Mouse (Mus musculus): ENCODE measurements around the gene Adad2. TPM values are rescaled to one million over a fixed set of nuclear protein-coding genes. Genes with fewer than 3 reads are reported as not detected.

The Adad2 gene
- polyA plus RNA-seq, 1 experiment from 2014 or later = 0.08 TPM

- H3K4me1 ChIP-seq = peaks cover 5% of the 10 kb centered on the region
- ATAC-seq (ENCODE audit: insufficient number of reproducible peaks, low FRiP score, low TSS enrichment, low read depth) = no peak
- H3K27me3 ChIP-seq = no peaks in the 10 kb centered on the region
- peak overlapping the region; percentile 36 for H3K4me3 ChIP-seq
- H3K4me2 ChIP-seq = peak overlapping the region; percentile 55
- no peak overlapping the region; the same call in 1 of the 2 replicates for H3K9ac ChIP-seq
- H3K27ac ChIP-seq = no peak overlapping the region
- 16% methylated on average over 23 of the region's 24 CpGs for WGBS
- H3K9me3 ChIP-seq = no peaks in the 10 kb centered on the region
- H3K36me3 ChIP-seq = no peaks in the 10 kb centered on the region
These were observed 26.6 kb upstream of the Adad2 start for GRCm38 (mm10) chr8:119585901-119586300.

GRCm38 (mm10) chr8:119588321-119588720 is 24.2 kb upstream of the Adad2 start:
- 61% methylated on average over 4 of the region's 4 CpGs for WGBS

GRCm38 (mm10) chr8:119588844-119589243 is 23.7 kb upstream of the Adad2 start:
- Histone ChIP-seq H3K9ac (no peak overlapping the region), H3K36me3 (no peaks in the 10 kb centered on the region), H3K27ac (no peak overlapping the region), H3K4me2 (no peak overlapping the region), H3K4me3 (no peak overlapping the region), H3K9me3 (no peaks in the 10 kb centered on the region), H3K27me3 (no peaks in the 10 kb centered on the region), H3K4me1 (peaks cover 5% of the 10 kb centered on the region)
- WGBS = 20% methylated on average over 10 of the region's 10 CpGs
- ATAC-seq (ENCODE audit: insufficient number of reproducible peaks, low FRiP score, low TSS enrichment, low read depth) = no peak

More at GRCm38 (mm10) chr8:119588321-119588720, 24.2 kb upstream of the Adad2 start:
- no peak overlapping the region for H3K4me2 ChIP-seq
- H3K9ac ChIP-seq = no peak overlapping the region
- H3K4me3 ChIP-seq = no peak overlapping the region
- H3K9me3 ChIP-seq = no peaks in the 10 kb centered on the region
- no peak for ATAC-seq (ENCODE audit: insufficient number of reproducible peaks, low FRiP score, low TSS enrichment, low read depth)
- H3K4me1 ChIP-seq = peaks cover 5% of the 10 kb centered on the region
- H3K27me3 ChIP-seq = no peaks in the 10 kb centered on the region
- no peak overlapping the region for H3K27ac ChIP-seq
- no peaks in the 10 kb centered on the region for H3K36me3 ChIP-seq

- H3K4me3 ChIP-seq = no peak overlapping the region
- 81% methylated on average over 14 of the region's 14 CpGs for WGBS
- H3K9me3 ChIP-seq = no peaks in the 10 kb centered on the region
- no peak overlapping the region for H3K27ac ChIP-seq
- H3K36me3 ChIP-seq = no peaks in the 10 kb centered on the region
- H3K9ac ChIP-seq = no peak overlapping the region
- ATAC-seq (ENCODE audit: insufficient number of reproducible peaks, low FRiP score, low TSS enrichment, low read depth) = no peak
- H3K4me2 ChIP-seq = no peak overlapping the region
- no peaks in the 10 kb centered on the region for H3K27me3 ChIP-seq
- H3K4me1 ChIP-seq = peaks cover 5% of the 10 kb centered on the region
These were observed 22.2 kb upstream of the Adad2 start for GRCm38 (mm10) chr8:119590348-119590747.

- no peaks in the 10 kb centered on the region for H3K27me3 ChIP-seq
- H3K9me3 ChIP-seq = no peaks in the 10 kb centered on the region
- H3K4me1 ChIP-seq = no peaks in the 10 kb centered on the region
- peaks cover 4% of the 10 kb centered on the region for H3K36me3 ChIP-seq
- ATAC-seq (ENCODE audit: insufficient number of reproducible peaks, low FRiP score, low TSS enrichment, low read depth) = no peak
- H3K4me3 ChIP-seq = no peak overlapping the region
- H3K9ac ChIP-seq = no peak overlapping the region
- no peak overlapping the region for H3K27ac ChIP-seq
- no peak overlapping the region for H3K4me2 ChIP-seq
- 93% methylated on average over 7 of the region's 7 CpGs for WGBS
These were observed 21.1 kb upstream of the Adad2 start for GRCm38 (mm10) chr8:119591456-119591855.

GRCm38 (mm10) chr8:119603771-119604170 is 8.8 kb upstream of the Adad2 start:
- no peak overlapping the region for H3K27ac ChIP-seq
- no peak for ATAC-seq (ENCODE audit: insufficient number of reproducible peaks, low FRiP score, low TSS enrichment, low read depth)
- WGBS = 80% methylated on average over 4 of the region's 4 CpGs
- 0 out of 2 replicates have a peak overlapping the region, but pooled peaks have one; percentile 79 for H3K9ac ChIP-seq
- H3K4me3 ChIP-seq = peak overlapping the region; percentile 77
- H3K4me1 ChIP-seq = peaks cover 14% of the 10 kb centered on the region
- peak overlapping the region; percentile 80; the same call in 1 of the 2 replicates for H3K4me2 ChIP-seq
- H3K9me3 ChIP-seq = no peaks in the 10 kb centered on the region
- H3K27me3 ChIP-seq = no peaks in the 10 kb centered on the region
- peaks cover 39% of the 10 kb centered on the region for H3K36me3 ChIP-seq

- Histone ChIP-seq H3K27ac (peak overlapping the region; percentile 71; the same call in 1 of the 2 replicates), H3K27me3 (no peaks in the 10 kb centered on the region), H3K9ac (peak overlapping the region; percentile 79), H3K4me3 (peak overlapping the region; percentile 77), H3K4me2 (peak overlapping the region; percentile 80), H3K4me1 (peaks cover 14% of the 10 kb centered on the region), H3K9me3 (no peaks in the 10 kb centered on the region), H3K36me3 (peaks cover 33% of the 10 kb centered on the region)
- no peak for ATAC-seq (ENCODE audit: insufficient number of reproducible peaks, low FRiP score, low TSS enrichment, low read depth)
- WGBS = 35% methylated on average over 12 of the region's 12 CpGs
These were observed 8.1 kb upstream of the Adad2 start for GRCm38 (mm10) chr8:119604398-119604803.

GRCm38 (mm10) chr8:119604996-119605395 is 7.6 kb upstream of the Adad2 start, which contains the start of gene Taf1c:
Gene Taf1c, minus strand, starts transcription at chr8:119605222.
- Histone ChIP-seq H3K4me2 (peak within 1 kb of the TSS; percentile 80), H3K36me3 (peaks cover 27% of the 10 kb centered on the region), H3K27me3 (no peaks in the 10 kb centered on the region), H3K4me3 (peak within 1 kb of the TSS; percentile 77), H3K9ac (peak within 1 kb of the TSS; percentile 79), H3K27ac (peak within 1 kb of the TSS; percentile 71), H3K9me3 (no peaks in the 10 kb centered on the region), H3K4me1 (peaks cover 14% of the 10 kb centered on the region)
- WGBS = 0% methylated on average over 23 of the region's 23 CpGs
- peak; percentile 61; the same call in 1 of the 2 replicates for ATAC-seq (ENCODE audit: insufficient number of reproducible peaks, low FRiP score, low TSS enrichment, low read depth)

GRCm38 (mm10) chr8:119606224-119606623 is 6.3 kb upstream of the Adad2 start:
- Histone ChIP-seq H3K9ac (no peak overlapping the region), H3K9me3 (no peaks in the 10 kb centered on the region), H3K36me3 (peaks cover 15% of the 10 kb centered on the region), H3K4me2 (no peak overlapping the region), H3K4me3 (no peak overlapping the region), H3K27ac (no peak overlapping the region), H3K27me3 (no peaks in the 10 kb centered on the region), H3K4me1 (peaks cover 14% of the 10 kb centered on the region)
- WGBS = 87% methylated on average over 2 of the region's 2 CpGs
- no peak for ATAC-seq (ENCODE audit: insufficient number of reproducible peaks, low FRiP score, low TSS enrichment, low read depth)

GRCm38 (mm10) chr8:119615096-119615495 is 2.5 kb downstream of the Adad2 start:
- ATAC-seq (ENCODE audit: insufficient number of reproducible peaks, low FRiP score, low TSS enrichment, low read depth) = no peak
- Histone ChIP-seq H3K36me3 (no peaks in the 10 kb centered on the region), H3K9ac (no peak overlapping the region), H3K27ac (no peak overlapping the region), H3K4me1 (no peaks in the 10 kb centered on the region), H3K4me2 (no peak overlapping the region), H3K27me3 (no peaks in the 10 kb centered on the region), H3K9me3 (no peaks in the 10 kb centered on the region), H3K4me3 (no peak overlapping the region)
- WGBS = 72% methylated on average over 14 of the region's 14 CpGs

GRCm38 (mm10) chr8:119616358-119616757 is 3.8 kb downstream of the Adad2 start:
- Histone ChIP-seq H3K27me3 (no peaks in the 10 kb centered on the region), H3K4me1 (no peaks in the 10 kb centered on the region), H3K4me3 (no peak overlapping the region), H3K27ac (no peak overlapping the region), H3K9me3 (no peaks in the 10 kb centered on the region), H3K4me2 (no peak overlapping the region), H3K36me3 (no peaks in the 10 kb centered on the region), H3K9ac (no peak overlapping the region)
- ATAC-seq (ENCODE audit: insufficient number of reproducible peaks, low FRiP score, low TSS enrichment, low read depth) = no peak
- WGBS = 76% methylated on average over 7 of the region's 7 CpGs

- H3K4me2 ChIP-seq = no peak overlapping the region
- H3K27me3 ChIP-seq = no peaks in the 10 kb centered on the region
- no peak overlapping the region for H3K4me3 ChIP-seq
- no peaks in the 10 kb centered on the region for H3K36me3 ChIP-seq
- no peaks in the 10 kb centered on the region for H3K9me3 ChIP-seq
- ATAC-seq (ENCODE audit: insufficient number of reproducible peaks, low FRiP score, low TSS enrichment, low read depth) = no peak
- no peaks in the 10 kb centered on the region for H3K4me1 ChIP-seq
- WGBS = 98% methylated on average over 4 of the region's 4 CpGs
- no peak overlapping the region for H3K9ac ChIP-seq
- no peak overlapping the region for H3K27ac ChIP-seq
These were observed 4.3 kb downstream of the Adad2 start for GRCm38 (mm10) chr8:119616811-119617210.

GRCm38 (mm10) chr8:119617586-119617985 is 5.0 kb downstream of the Adad2 start:
- WGBS = 87% methylated on average over 5 of the region's 5 CpGs
- Histone ChIP-seq H3K27me3 (no peaks in the 10 kb centered on the region), H3K4me3 (no peak overlapping the region), H3K27ac (no peak overlapping the region), H3K36me3 (no peaks in the 10 kb centered on the region), H3K4me1 (no peaks in the 10 kb centered on the region), H3K4me2 (no peak overlapping the region), H3K9me3 (no peaks in the 10 kb centered on the region), H3K9ac (no peak overlapping the region)
- no peak for ATAC-seq (ENCODE audit: insufficient number of reproducible peaks, low FRiP score, low TSS enrichment, low read depth)
